8 mouse cellular contexts compared by ENCODE assay signal in genomic region chr17:3224383-3225106, GRCm38 (mm10).
DNase-seq lines count a peak whose midpoint lies in the region; ATAC-seq lines count a peak whose summit lies in the region.

No protein-coding gene starts in this region.

- no peak overlapping the region for H3K9ac ChIP-seq in hindbrain, embryonic 15.5 days

- ATAC-seq in hindbrain, embryonic 15.5 days (ENCODE audit: low FRiP score, low read depth) = peak; percentile 46; the same call in 1 of the 2 replicates

- no peaks in the 10 kb centered on the region for H3K9me3 ChIP-seq in hindbrain, embryonic 15.5 days

- H3K36me3 ChIP-seq in hindbrain, embryonic 15.5 days = no peaks in the 10 kb centered on the region

- no peak overlapping the region for H3K4me3 ChIP-seq in hindbrain, embryonic 15.5 days

- H3K4me1 ChIP-seq in hindbrain, embryonic 15.5 days (replicated peaks) = 0 out of 2 replicates have a peak, but pooled peaks cover 3% of the 10 kb centered on the region

- WGBS in hindbrain, embryonic 15.5 days = 66% methylated on average over 4 of the region's 4 CpGs

- no peaks in the 10 kb centered on the region for H3K27me3 ChIP-seq in hindbrain, embryonic 15.5 days

- H3K27ac ChIP-seq in hindbrain, embryonic 15.5 days (replicated peaks) = no peak overlapping the region

- DNase-seq in NIH3T3 (ENCODE audit: low read depth) = peak; percentile 95
- peak; percentile 92 to 94 for DNase-seq in cerebellum, postnatal 10 days
- peak; percentile 91 to 93 for DNase-seq in frontal cortex, postnatal 25 days (ENCODE audit: low spot score in 2 of 2)
- DNase-seq in layer of hippocampus, postnatal 36 days = peak; percentile 76 to 83
- peak; percentile 95 for DNase-seq in lung, postnatal 36 days
- DNase-seq in retina, postnatal 1 day = peak; percentile 85
- DNase-seq in thymus, postnatal 4 days = peak; percentile 94

- H3K4me2 ChIP-seq in hindbrain, embryonic 15.5 days = no peak overlapping the region
